In the genomic region with DNA sequence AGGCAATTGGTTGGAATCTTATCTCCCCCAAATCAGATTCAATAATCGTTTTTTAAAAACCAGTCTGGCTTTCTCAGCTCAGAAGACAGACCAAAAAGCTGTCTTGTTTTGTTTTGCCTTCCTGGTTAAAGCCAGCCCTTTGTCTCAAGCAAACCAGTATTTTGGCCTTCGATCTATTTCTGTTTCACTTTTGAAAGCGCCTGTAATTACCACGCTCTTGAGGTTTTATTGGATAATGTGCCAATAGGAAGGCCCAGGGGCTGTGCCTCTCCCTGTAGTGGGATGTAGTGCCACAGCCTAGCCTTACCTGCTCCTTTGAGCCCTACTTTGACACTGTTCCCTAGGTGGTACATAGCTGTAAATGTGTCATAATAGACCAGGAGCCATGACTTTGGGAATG, we compare ENCODE assay signal across 10 mouse cellular contexts. TPM values are rescaled to one million over a fixed set of nuclear protein-coding genes. Genes with fewer than 3 reads are reported as not detected.
A peak's percentile ranks its signal among the peaks of the same experiment; 100 is the strongest.
DNase-seq lines count a peak whose midpoint lies in the region; ATAC-seq and TF ChIP-seq lines count a peak whose summit lies in the region.
"Had no signal": no experiment of that assay in that cellular context is flagged by ENCODE, and none has a peak within 500 bp of the region (broad histone marks: within the 10 kb centered on the region; RNA-seq: fewer than 3 reads in every experiment).

No protein-coding gene starts in this region.

- TF ChIP-seq POLR2A in small intestine, adult 2 months (IDR thresholded peaks at IDR 0.05; ENCODE audit: low read depth, low read length): no peak

- DNase-seq in lung, embryonic 14.5 days: no peak
- DNase-seq in lung, postnatal 4 days: no peak
- no peak for DNase-seq in layer of hippocampus, postnatal 14 days (ENCODE audit: low spot score in 2 of 2)
- no peak for DNase-seq in retina, embryonic 14.5 days (ENCODE audit: low spot score)
- DNase-seq: kidney, adult 9 months had no signal

- H3K4me1 ChIP-seq in forebrain, embryonic 13.5 days: peaks cover 48% of the 10 kb centered on the region
- H3K4me1 ChIP-seq in forebrain, embryonic 15.5 days: peaks cover 25% of the 10 kb centered on the region
- 0 out of 2 replicates have a peak, but pooled peaks cover 9% of the 10 kb centered on the region for H3K4me1 ChIP-seq in lung, embryonic 14.5 days (ENCODE audit: insufficient read depth)
- peaks cover 8% of the 10 kb centered on the region; the same call in 1 of the 2 replicates for H3K4me1 ChIP-seq in intestine, postnatal 0 days (replicated peaks; ENCODE audit: control insufficient read depth, insufficient read depth, low read length)
- H3K4me1 ChIP-seq in small intestine, adult 2 months (ENCODE audit: control insufficient read depth, insufficient read depth, insufficient read length, low read length): peaks cover 42% of the 10 kb centered on the region; the same call in 1 of the 2 replicates

- H3K27ac ChIP-seq in forebrain, embryonic 13.5 days: no peak overlapping the region
- no peak overlapping the region for H3K27ac ChIP-seq in forebrain, embryonic 15.5 days (replicated peaks)
- H3K27ac ChIP-seq in lung, embryonic 14.5 days (ENCODE audit: low read depth): no peak overlapping the region
- no peak overlapping the region for H3K27ac ChIP-seq in intestine, postnatal 0 days (ENCODE audit: low read depth, low read length)
- H3K27ac ChIP-seq in small intestine, adult 2 months (ENCODE audit: insufficient read depth, low read depth, low read length): peak overlapping the region; percentile 48

- no peak for TF ChIP-seq CTCF in lung, embryonic 14.5 days (IDR thresholded peaks at IDR 0.05; ENCODE audit: low read depth)
- no peak for TF ChIP-seq CTCF in intestine, postnatal 0 days (IDR thresholded peaks at IDR 0.05; ENCODE audit: low read depth)
- no peak for TF ChIP-seq CTCF in small intestine, adult 2 months (IDR thresholded peaks at IDR 0.05; ENCODE audit: extremely low read depth, insufficient read length, insufficient replicate concordance, low read depth, low read length)

- H3K4me3 ChIP-seq in forebrain, embryonic 13.5 days: no peak overlapping the region
- H3K4me3 ChIP-seq in forebrain, embryonic 15.5 days: no peak overlapping the region
- H3K4me3 ChIP-seq in lung, embryonic 14.5 days (ENCODE audit: low read depth, low read length): no peak overlapping the region
- peak overlapping the region; percentile 85; the same call in 1 of the 2 replicates for H3K4me3 ChIP-seq in intestine, postnatal 0 days (ENCODE audit: low read depth, low read length)
- H3K4me3 ChIP-seq in small intestine, adult 2 months (ENCODE audit: low read depth, low read length): no peak overlapping the region

- no peaks in the 10 kb centered on the region for H3K27me3 ChIP-seq in forebrain, embryonic 13.5 days
- no peaks in the 10 kb centered on the region for H3K27me3 ChIP-seq in forebrain, embryonic 15.5 days
- H3K27me3 ChIP-seq in lung, embryonic 14.5 days (ENCODE audit: insufficient read depth, low read length): peaks cover 11% of the 10 kb centered on the region; the same call in 1 of the 2 replicates
- no peaks in the 10 kb centered on the region for H3K27me3 ChIP-seq in intestine, postnatal 0 days (replicated peaks; ENCODE audit: control insufficient read depth, insufficient read depth, low read length)
- no peaks in the 10 kb centered on the region for H3K27me3 ChIP-seq in small intestine, adult 2 months (ENCODE audit: control insufficient read depth, insufficient read depth, low read length)
- H3K27me3 ChIP-seq: embryonic facial prominence, embryonic 12.5 days had no signal

- no peak for ATAC-seq in forebrain, embryonic 13.5 days
- ATAC-seq in forebrain, embryonic 15.5 days (replicated peaks): no peak
- ATAC-seq in lung, embryonic 14.5 days (ENCODE audit: insufficient read depth): no peak
- ATAC-seq in intestine, postnatal 0 days: no peak

- H3K9ac ChIP-seq in forebrain, embryonic 13.5 days: no peak overlapping the region
- H3K9ac ChIP-seq in forebrain, embryonic 15.5 days (replicated peaks): no peak overlapping the region
- H3K9ac ChIP-seq in lung, embryonic 14.5 days: no peak overlapping the region
- no peak overlapping the region for H3K9ac ChIP-seq in intestine, postnatal 0 days (ENCODE audit: low read depth, low read length)
- H3K9ac ChIP-seq: embryonic facial prominence, embryonic 12.5 days had no signal

- no peaks in the 10 kb centered on the region for H3K9me3 ChIP-seq in forebrain, embryonic 13.5 days (replicated peaks)
- no peaks in the 10 kb centered on the region for H3K9me3 ChIP-seq in forebrain, embryonic 15.5 days
- no peaks in the 10 kb centered on the region for H3K9me3 ChIP-seq in lung, embryonic 14.5 days (ENCODE audit: low read depth, low read length)
- no peaks in the 10 kb centered on the region for H3K9me3 ChIP-seq in intestine, postnatal 0 days (ENCODE audit: control insufficient read depth)
- H3K9me3 ChIP-seq: embryonic facial prominence, embryonic 12.5 days had no signal

- H3K36me3 ChIP-seq in forebrain, embryonic 13.5 days (ENCODE audit: poor library complexity, severe bottlenecking): no peaks in the 10 kb centered on the region
- H3K36me3 ChIP-seq in forebrain, embryonic 15.5 days: no peaks in the 10 kb centered on the region
- H3K36me3 ChIP-seq in lung, embryonic 14.5 days (ENCODE audit: insufficient read depth): no peaks in the 10 kb centered on the region
- no peaks in the 10 kb centered on the region for H3K36me3 ChIP-seq in intestine, postnatal 0 days (ENCODE audit: control insufficient read depth, insufficient read depth)
- no peaks in the 10 kb centered on the region for H3K36me3 ChIP-seq in small intestine, adult 2 months (ENCODE audit: control insufficient read depth, insufficient read depth, low read length)
- H3K36me3 ChIP-seq: embryonic facial prominence, embryonic 12.5 days had no signal

- H3K4me2 ChIP-seq in forebrain, embryonic 13.5 days: peak overlapping the region; percentile 93
- H3K4me2 ChIP-seq in forebrain, embryonic 15.5 days (replicated peaks): no peak overlapping the region
- H3K4me2 ChIP-seq in lung, embryonic 14.5 days: peak overlapping the region; percentile 92
- H3K4me2 ChIP-seq in intestine, postnatal 0 days (replicated peaks; ENCODE audit: low read depth): peak overlapping the region; percentile 96

- 54% methylated on average over 4 of the region's 4 CpGs for WGBS in forebrain, embryonic 13.5 days
- 38% methylated on average over 4 of the region's 4 CpGs for WGBS in forebrain, embryonic 15.5 days
- 63% methylated on average over 4 of the region's 4 CpGs for WGBS in lung, embryonic 14.5 days
- WGBS in intestine, postnatal 0 days: 28% methylated on average over 4 of the region's 4 CpGs
- WGBS in small intestine, adult 2 months: 12% methylated on average over 4 of the region's 4 CpGs

RNA-seq across cellular contexts. Expression of gene Hpcal1, which starts 2.3 kb away (rescaled TPM):
- 31.4 and 37.0 TPM in 2 replicates for polyA plus RNA-seq in forebrain, embryonic 13.5 days (2015; fragmentation: Nextera tagmentation; extraction: Ambion mirVana)
- 30.5 and 36.1 TPM in 2 replicates for polyA plus RNA-seq in forebrain, embryonic 15.5 days (2015; fragmentation: Nextera tagmentation; extraction: Ambion mirVana)
- 52.1 and 52.4 TPM in 2 replicates for polyA plus RNA-seq in lung, embryonic 14.5 days (2014; fragmentation: Nextera tagmentation; extraction: Ambion mirVana)
- polyA plus RNA-seq in intestine, postnatal 0 days (2015; fragmentation: Nextera tagmentation; extraction: Ambion mirVana): 32.3 and 35.4 TPM in 2 replicates
- 35.9 and 63.4 TPM in 2 replicates for polyA plus RNA-seq in small intestine, adult 2 months (2012; rRNA removed)
- total RNA-seq in layer of hippocampus, postnatal 14 days (2021): 10 to 100 TPM; 41.1 to 45.4 TPM
